Mouse (Mus musculus) MEL (cell line): Measurements from ENCODE around the gene Ssc5d.

Experiments
- BHLHE40 ChIP-seq: IDR thresholded peaks from 2 replicates; pipeline ENCODE4 v1.6.1; 2012; ENCODE audit warnings: low read depth, mild to moderate bottlenecking, inconsistent platforms, low read length, improper control_type of control experiment, borderline replicate concordance
- CTCF ChIP-seq, 3 experiments: IDR thresholded peaks in 2 of 3; conservative IDR thresholded peaks in 1 of 3; 2 replicates each; pipeline ENCODE4 v1.5.1; 2011 to 2012; ENCODE audit warnings: low read length in 3 of 3, low read depth in 2 of 3, mild to moderate bottlenecking in 2 of 3, improper control_type of control experiment in 1 of 3, inconsistent platforms in 1 of 3, mixed read lengths in 1 of 3, moderate library complexity in 1 of 3; ENCODE audit not compliant: control insufficient read depth in 1 of 3, insufficient read depth in 1 of 3, poor library complexity in 1 of 3, severe bottlenecking in 1 of 3
- KAT2A ChIP-seq: conservative IDR thresholded peaks from 2 replicates; pipeline ENCODE4 v1.6.1; 2012; ENCODE audit warnings: low read depth, low read length, improper control_type of control experiment, inconsistent platforms
- MAX ChIP-seq: IDR thresholded peaks from 2 replicates; pipeline ENCODE4 v1.6.1; 2011; ENCODE audit warnings: low read length, improper control_type of control experiment
- MYC ChIP-seq: IDR thresholded peaks from 2 replicates; pipeline ENCODE4 v1.6.1; 2011; ENCODE audit warnings: low read depth, mild to moderate bottlenecking, low read length, improper control_type of control experiment, moderate library complexity
- POLR2A ChIP-seq, 2 experiments: IDR thresholded peaks; 2 replicates each; pipeline ENCODE4 v1.6.1; 2011 to 2012; ENCODE audit warnings: low read length in 2 of 2, mild to moderate bottlenecking in 2 of 2, control low read depth in 1 of 2, improper control_type of control experiment in 1 of 2, low read depth in 1 of 2, moderate library complexity in 1 of 2; ENCODE audit not compliant: control insufficient read depth in 1 of 2, insufficient read depth in 1 of 2, poor library complexity in 1 of 2
- TCF12 ChIP-seq: IDR thresholded peaks from 2 replicates; pipeline ENCODE4 v1.6.1; 2014; ENCODE audit warnings: low read depth, mild to moderate bottlenecking, inconsistent platforms, low read length, improper control_type of control experiment, moderate library complexity

GRCm38 (mm10) chr7:4900523-4900851 lies 25.1 kb upstream of the Ssc5d start:
- no peak for TF ChIP-seq MAX
- no peak for TF ChIP-seq KAT2A
- TF ChIP-seq TCF12 = no peak
- no peak for TF ChIP-seq MYC
- TF ChIP-seq CTCF (IDR thresholded peaks at IDR 0.05 in 2 of 3, conservative IDR thresholded peaks at IDR 0.05 in 1 of 3; ENCODE audit: control insufficient read depth in 1 of 3, insufficient read depth in 1 of 3, low read depth in 2 of 3, low read length in 3 of 3, poor library complexity in 1 of 3, severe bottlenecking in 1 of 3) = no peak
- TF ChIP-seq POLR2A (IDR thresholded peaks at IDR 0.05; ENCODE audit: control insufficient read depth in 1 of 2, insufficient read depth in 1 of 2, low read depth in 1 of 2, low read length in 2 of 2, poor library complexity in 1 of 2) = no peak
- no peak for TF ChIP-seq BHLHE40
